Mouse (Mus musculus) retina, postnatal 7 days (tissue): Measurements from ENCODE around the gene Gm10318.

Experiments used
- DNase-seq: peaks from one replicate; pipeline ENCODE4 v3.0.0-alpha.2; 2012; ENCODE audit warnings: low read depth, low spot score

Gm10318 gene

DNA sequence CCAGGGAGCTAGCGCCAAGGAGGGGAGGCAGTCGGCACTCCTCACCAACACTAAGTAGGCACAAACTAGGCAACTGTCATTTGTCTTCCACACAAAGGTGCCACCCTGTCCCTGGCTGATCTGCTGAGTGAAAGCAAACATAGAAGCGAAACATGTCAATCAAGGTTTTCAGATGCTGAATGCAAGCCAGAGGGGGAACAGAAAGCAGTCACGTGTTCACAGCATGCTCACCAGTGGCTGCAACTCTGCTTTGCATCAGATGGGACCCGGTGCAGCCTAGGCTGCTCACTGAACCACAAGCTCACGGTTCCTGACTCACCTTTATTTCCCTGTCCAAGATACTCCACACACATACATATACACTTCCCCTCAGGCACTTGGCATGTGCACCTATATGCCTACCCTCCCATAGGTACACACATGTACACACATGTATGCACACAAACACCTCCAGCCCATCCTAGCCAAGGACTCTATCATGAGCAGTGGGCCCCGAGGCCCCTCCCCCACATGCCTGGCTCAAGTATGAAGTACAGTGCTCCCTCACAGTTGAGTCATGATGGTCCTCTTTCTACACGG is 38.4 kb downstream of the Gm10318 start:
- DNase-seq = no peak

DNA sequence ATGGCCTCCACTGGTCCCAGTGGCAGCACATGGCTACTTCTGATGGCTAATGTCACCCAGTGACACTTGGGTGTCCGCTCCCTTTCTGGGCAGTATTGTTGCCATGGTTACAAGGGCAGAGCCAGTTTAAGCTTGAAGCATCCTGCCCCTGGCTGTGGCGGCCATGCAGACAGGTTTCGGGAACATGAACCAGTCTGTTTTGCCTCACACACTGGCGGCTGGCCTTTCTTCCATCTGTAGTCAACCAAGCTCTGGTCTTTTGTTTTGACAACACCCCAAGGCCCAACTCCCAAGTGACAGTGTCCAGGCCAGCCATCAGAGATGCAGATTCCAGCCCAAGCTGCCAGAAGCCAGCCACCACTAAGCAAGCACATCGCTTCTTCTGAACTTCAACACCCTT is 42.9 kb downstream of the Gm10318 start:
- no peak for DNase-seq

DNA sequence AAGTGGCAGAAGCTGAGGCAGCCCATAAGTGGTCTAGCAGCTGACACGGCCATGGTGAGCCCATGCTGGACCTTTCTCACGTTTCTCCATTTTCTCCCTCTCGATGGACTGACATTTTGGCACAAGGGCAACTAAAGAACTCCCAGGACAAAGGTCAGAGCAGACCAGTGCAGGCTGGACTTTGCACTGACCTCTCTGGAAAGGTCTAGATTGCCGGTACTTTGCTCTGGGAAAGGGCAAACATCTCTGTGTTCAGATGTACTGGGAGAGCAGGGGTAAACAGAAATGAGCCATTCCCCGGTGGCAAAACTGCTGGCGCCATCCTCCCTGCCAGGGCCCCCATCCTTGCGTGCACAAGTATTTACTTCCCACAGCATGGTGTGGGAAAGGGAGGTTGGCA is 47.5 kb downstream of the Gm10318 start:
- DNase-seq = no peak

DNA sequence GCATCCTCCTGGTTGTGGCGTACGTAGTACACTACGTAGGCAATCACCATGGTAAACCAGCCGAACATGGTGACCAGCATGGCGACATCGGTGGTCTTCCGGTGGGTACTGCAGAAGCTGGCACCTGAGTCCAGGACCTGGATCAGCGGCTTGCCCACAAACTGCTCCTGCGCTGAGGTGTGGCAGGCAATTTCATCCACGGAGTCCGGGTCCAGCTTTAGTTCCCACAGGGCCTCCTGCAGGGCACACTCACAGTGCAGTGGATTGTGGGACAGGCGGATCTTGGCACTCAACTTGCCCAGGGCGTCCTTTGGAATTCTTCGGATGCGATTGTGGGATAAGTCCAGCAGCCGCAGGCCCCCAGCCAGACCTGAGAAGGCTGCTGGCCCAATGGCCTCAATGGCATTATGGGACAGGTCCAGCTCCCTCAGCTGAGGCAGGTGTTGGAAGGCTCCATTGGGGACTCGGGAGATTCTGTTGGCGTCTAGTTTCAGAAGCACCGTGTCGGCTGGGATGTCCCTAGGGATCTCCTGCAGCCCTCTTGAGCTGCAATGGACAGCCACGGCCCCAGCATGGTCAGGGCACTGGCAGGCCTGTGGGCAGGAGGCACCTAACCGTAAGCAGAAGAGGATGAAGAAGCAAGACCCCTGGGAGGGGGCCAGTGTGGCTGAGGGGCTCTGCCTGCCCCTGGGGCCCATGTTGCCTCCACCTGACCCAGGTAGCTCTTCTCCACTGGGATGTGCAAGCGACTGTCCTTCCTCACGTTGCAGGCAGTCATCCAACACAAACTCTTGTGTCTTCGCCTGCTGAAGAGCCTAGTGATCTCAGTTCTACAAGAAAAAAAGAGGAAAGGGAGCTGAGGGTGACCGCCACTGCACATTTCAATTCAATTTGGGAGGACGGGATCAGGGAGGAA is 48.5 kb downstream of the Gm10318 start:
- DNase-seq = no peak

DNA sequence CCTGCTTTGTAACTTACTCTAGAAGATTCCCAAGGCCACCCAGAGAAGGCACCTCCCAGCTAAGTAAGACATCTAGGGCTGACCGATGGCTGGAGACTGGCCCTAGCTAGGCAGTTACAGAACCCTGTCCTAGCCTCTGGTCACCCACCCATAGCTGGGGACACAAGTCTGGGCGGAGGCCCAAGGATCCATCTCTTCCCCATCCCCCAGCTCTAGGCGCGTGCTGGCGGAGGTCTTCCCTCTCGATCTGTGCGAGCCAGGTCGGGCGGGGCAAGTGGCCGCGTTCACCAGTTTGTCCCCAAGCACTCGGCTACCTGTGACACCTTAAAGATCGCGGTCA is 49.2 kb downstream of the Gm10318 start:
- no peak for DNase-seq

DNA sequence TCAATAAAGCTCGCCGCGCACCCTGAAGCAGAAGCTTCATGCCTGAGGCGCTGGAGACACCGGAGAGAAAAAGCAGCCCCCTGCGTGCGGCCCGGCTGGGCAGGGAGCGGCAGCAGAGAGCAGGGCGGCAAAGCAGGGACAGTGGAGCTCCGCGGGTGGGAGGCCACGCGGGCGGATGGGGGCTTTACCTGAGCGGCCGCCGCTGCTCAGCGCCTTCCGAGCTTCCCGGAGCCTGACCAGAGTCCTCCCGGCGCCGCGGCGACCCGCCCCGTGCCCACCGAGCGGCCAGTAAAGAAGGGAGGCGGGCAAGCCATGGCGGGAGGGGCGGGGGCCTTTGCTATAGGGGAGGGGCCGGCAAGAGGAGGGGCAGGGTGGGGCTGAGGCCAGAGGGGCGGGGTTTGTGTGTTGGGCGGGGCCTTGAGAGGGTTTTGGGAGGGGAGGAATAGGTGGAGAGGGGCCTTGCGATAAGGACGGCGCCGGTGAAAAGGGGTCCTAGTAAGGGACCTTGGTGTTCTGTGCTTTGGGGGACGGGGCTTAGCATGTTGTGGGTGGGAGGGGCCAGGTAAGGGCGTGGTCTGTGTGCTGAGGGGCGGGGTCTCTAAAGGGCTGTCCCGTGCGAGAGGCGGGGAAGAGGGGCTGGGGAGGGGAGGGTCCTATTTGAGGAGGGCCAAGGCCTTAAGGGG is 49.7 kb downstream of the Gm10318 start, which contains the start of gene Lrrc3:
Lrrc3 (minus strand) TSS at position 326 of the 683 bp plus-strand sequence.
- peak; percentile 46 for DNase-seq

DNA sequence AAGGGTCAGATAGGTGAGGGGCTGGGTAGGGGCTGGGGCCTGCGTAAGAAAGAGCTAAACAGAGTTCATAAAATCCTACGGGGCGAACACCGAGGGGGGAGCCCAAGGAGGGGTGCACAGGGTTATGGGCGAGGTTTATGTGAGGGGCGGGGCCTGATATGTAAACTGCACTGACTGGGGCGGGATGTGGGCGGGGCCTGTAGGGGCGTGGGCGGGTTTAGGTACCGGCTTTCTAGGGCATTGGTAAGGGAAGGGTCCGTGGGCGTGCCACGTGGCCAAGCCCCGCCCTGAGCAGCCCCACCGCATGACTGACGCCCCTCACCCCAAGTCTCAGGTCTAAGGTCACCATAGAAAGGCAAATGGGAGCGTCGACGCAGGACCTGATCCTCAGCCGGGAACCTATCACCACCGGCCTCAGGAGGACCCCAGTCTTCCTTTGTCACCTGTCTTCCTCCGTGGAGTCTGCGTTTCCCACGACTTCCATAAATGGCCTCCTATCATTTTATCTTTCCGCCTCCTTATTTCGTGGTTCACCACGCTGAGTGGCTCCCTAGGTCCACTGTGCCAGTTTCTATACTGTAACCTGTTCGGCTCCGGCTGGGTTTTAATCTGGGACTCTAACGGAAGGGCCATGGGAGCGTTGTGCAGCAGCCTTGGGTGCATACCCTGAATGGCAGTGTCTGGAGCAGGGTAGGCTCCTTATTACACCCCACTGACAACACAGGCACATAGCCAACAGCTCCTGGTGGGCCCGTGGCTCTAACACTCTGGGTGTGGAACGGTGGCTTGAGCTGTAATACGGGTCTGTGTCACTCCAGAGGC is 50.4 kb downstream of the Gm10318 start:
- peak; percentile 46 for DNase-seq
